Mouse (Mus musculus): ENCODE measurements at regions not wholly inside any gene's neighbourhood (a gene's known extent, or its start where the extent isn't known, plus 50 kb on each side); places are given as distances from the start of the nearest gene placed in this dataset.

GRCm38 (mm10) chr15:63664877-63665276 lies 180.1 kb downstream of the Gsdmc2 start:
- no peak for TF ChIP-seq CTCF (IDR thresholded peaks at IDR 0.05; ENCODE audit: borderline replicate concordance, insufficient read depth, low read depth, low read length)
- TF ChIP-seq POLR2A (IDR thresholded peaks at IDR 0.05; ENCODE audit: borderline replicate concordance, insufficient read depth, low read length) = no peak

Measured in cerebellum, adult 2 months (tissue).